ENCODE assay signal across 9 mouse cellular contexts in the genomic region with DNA sequence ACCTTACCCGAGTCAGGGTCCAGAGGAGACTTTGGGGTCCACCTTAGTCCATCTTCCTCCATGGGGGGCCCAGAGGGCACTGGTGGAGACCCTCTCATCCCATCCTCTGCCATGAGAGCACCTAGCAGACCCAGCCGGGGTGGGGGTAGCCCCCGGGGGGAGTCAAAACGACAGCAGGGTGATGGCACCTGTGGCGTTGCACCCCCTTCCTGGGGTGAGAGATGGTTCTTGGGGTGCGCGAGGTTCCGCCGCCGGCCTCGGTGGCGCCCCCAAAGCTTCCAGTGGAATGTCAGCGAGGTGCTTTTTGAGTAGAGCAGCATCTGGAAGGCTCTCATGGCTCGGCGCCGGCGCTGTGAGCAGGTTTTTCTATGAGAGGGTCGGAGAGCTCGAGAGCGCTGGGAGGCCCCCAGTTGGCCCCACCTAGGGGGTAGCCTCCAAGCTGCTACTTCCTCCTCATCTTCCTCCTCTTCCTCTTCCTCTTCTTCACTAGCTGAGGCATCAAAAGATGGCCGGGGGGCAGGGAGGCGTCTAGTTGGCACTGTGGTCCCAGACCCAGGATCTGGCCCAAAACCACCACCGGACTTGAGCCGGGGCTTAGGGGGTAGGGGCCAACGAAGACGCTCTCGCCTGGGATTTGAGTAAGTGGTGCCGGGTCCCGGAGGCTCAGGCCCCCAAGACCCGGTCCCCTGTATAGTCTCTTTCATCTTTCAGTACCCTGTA. TPM values are rescaled to one million over a fixed set of nuclear protein-coding genes. Genes with fewer than 3 reads are reported as not detected.
A peak's percentile ranks its signal among the peaks of the same experiment; 100 is the strongest.
DNase-seq lines count a peak whose midpoint lies in the region; ATAC-seq and TF ChIP-seq lines count a peak whose summit lies in the region.
"Had no signal": no experiment of that assay in that cellular context is flagged by ENCODE, and none has a peak within 500 bp of the region (broad histone marks: within the 10 kb centered on the region; RNA-seq: fewer than 3 reads in every experiment).

No protein-coding gene starts in this region.

- no peak for ATAC-seq in heart, embryonic 11.5 days (replicated peaks; ENCODE audit: insufficient number of reproducible peaks, low FRiP score, low TSS enrichment)
- no peak for ATAC-seq in forebrain, embryonic 14.5 days
- no peak for ATAC-seq in liver, embryonic 14.5 days (ENCODE audit: insufficient read depth)

- DNase-seq in heart, adult 2 months: no peak
- DNase-seq in forebrain, embryonic 14.5 days (ENCODE audit: low spot score): no peak
- no peak for DNase-seq in liver, embryonic 14.5 days (ENCODE audit: low read depth in 3 of 3, low spot score in 3 of 3)
- DNase-seq in urinary bladder, postnatal 10 days (ENCODE audit: low spot score): no peak
- no peak for DNase-seq in adrenal gland, postnatal 25 days
- DNase-seq in gastrocnemius, postnatal 25 days: no peak
- DNase-seq: right cerebral cortex, postnatal 14 days had no signal

- no peak for TF ChIP-seq EP300 in heart, adult 2 months (IDR thresholded peaks at IDR 0.05; ENCODE audit: insufficient read depth, low read depth, low read length)
- no peak for TF ChIP-seq EP300 in liver, embryonic 14.5 days (IDR thresholded peaks at IDR 0.05; ENCODE audit: low read depth)

- intact Hi-C loops in heart, adult 2 months (cut with DNase I): loop anchor here (5.0 kb wide), 1 partner anchor 98 kb away; the partner anchor contains the start of genes Trp53 and Wrap53

- H3K4me2 ChIP-seq in heart, embryonic 11.5 days: peak overlapping the region; percentile 96
- peak overlapping the region; percentile 97 for H3K4me2 ChIP-seq in forebrain, embryonic 14.5 days (ENCODE audit: low read length)
- peak overlapping the region; percentile 93 for H3K4me2 ChIP-seq in liver, embryonic 14.5 days (ENCODE audit: low read depth)

- 91% methylated on average over 30 of the region's 30 CpGs for WGBS in heart, embryonic 11.5 days (ENCODE audit: insufficient replicate concordance)
- WGBS in heart, adult 2 months: 87% methylated on average over 30 of the region's 30 CpGs
- 93% methylated on average over 30 of the region's 30 CpGs for WGBS in forebrain, embryonic 14.5 days
- WGBS in liver, embryonic 14.5 days (ENCODE audit: insufficient replicate concordance): 83% methylated on average over 30 of the region's 30 CpGs

- no peaks in the 10 kb centered on the region; the same call in 1 of the 2 replicates for H3K27me3 ChIP-seq in heart, embryonic 11.5 days (ENCODE audit: control insufficient read depth, insufficient read depth, low read length)
- H3K27me3 ChIP-seq in heart, adult 2 months (ENCODE audit: control insufficient read depth, insufficient read depth, low read length): no peaks in the 10 kb centered on the region
- no peaks in the 10 kb centered on the region for H3K27me3 ChIP-seq in E14TG2a.4 (ENCODE audit: insufficient read depth, low read length)
- H3K27me3 ChIP-seq in forebrain, embryonic 14.5 days (replicated peaks; ENCODE audit: control insufficient read depth, insufficient read depth, low read length): no peaks in the 10 kb centered on the region
- no peaks in the 10 kb centered on the region for H3K27me3 ChIP-seq in liver, embryonic 14.5 days (ENCODE audit: control insufficient read depth, insufficient read depth, low read length)

- H3K9me3 ChIP-seq in heart, embryonic 11.5 days (replicated peaks; ENCODE audit: control insufficient read depth, low read length): no peaks in the 10 kb centered on the region
- no peaks in the 10 kb centered on the region for H3K9me3 ChIP-seq in E14TG2a.4 (ENCODE audit: low read length)
- H3K9me3 ChIP-seq in forebrain, embryonic 14.5 days (replicated peaks; ENCODE audit: control insufficient read depth, low read length): no peaks in the 10 kb centered on the region
- no peaks in the 10 kb centered on the region for H3K9me3 ChIP-seq in liver, embryonic 14.5 days (ENCODE audit: control insufficient read depth, low read length)

- peak overlapping the region; percentile 84 for H3K9ac ChIP-seq in heart, embryonic 11.5 days (ENCODE audit: low read depth, low read length)
- no peak overlapping the region for H3K9ac ChIP-seq in heart, adult 2 months (ENCODE audit: low read depth, low read length)
- H3K9ac ChIP-seq in forebrain, embryonic 14.5 days (ENCODE audit: low read length): peak overlapping the region; percentile 79; the same call in 1 of the 2 replicates
- peak overlapping the region; percentile 80 for H3K9ac ChIP-seq in liver, embryonic 14.5 days (replicated peaks)

- H3K36me3 ChIP-seq in heart, embryonic 11.5 days (ENCODE audit: control insufficient read depth, insufficient read depth, low read length): peaks cover 21% of the 10 kb centered on the region
- H3K36me3 ChIP-seq in heart, adult 2 months (ENCODE audit: control insufficient read depth, insufficient read depth, low read length): no peaks in the 10 kb centered on the region
- peaks cover 68% of the 10 kb centered on the region for H3K36me3 ChIP-seq in E14TG2a.4 (ENCODE audit: insufficient read depth, low read length)
- H3K36me3 ChIP-seq in forebrain, embryonic 14.5 days (ENCODE audit: control insufficient read depth, insufficient read depth, low read length): peaks cover 47% of the 10 kb centered on the region
- H3K36me3 ChIP-seq in liver, embryonic 14.5 days (replicated peaks; ENCODE audit: control insufficient read depth, insufficient read depth, low read depth): peaks cover 22% of the 10 kb centered on the region

- peak overlapping the region; percentile 80 for H3K4me3 ChIP-seq in heart, embryonic 11.5 days (ENCODE audit: low read depth, low read length)
- H3K4me3 ChIP-seq in heart, adult 2 months: no peak overlapping the region
- H3K4me3 ChIP-seq in E14TG2a.4 (replicated peaks; ENCODE audit: low read length): peak overlapping the region; percentile 95
- H3K4me3 ChIP-seq in forebrain, embryonic 14.5 days (ENCODE audit: low read depth, low read length): peak overlapping the region; percentile 63
- peak overlapping the region in 1 of 2 experiments; percentile 82; a peak in 2 of 4 replicates for H3K4me3 ChIP-seq in liver, embryonic 14.5 days (ENCODE audit: insufficient read depth in 1 of 2, low read depth in 2 of 2, low read length in 2 of 2)

- no peak for TF ChIP-seq POLR2A in heart, adult 2 months (IDR thresholded peaks at IDR 0.05; ENCODE audit: insufficient read depth, low read depth, low read length)

- H3K79me2 ChIP-seq in heart, adult 2 months (replicated peaks; ENCODE audit: control insufficient read depth, insufficient read depth, low read length): no peaks in the 10 kb centered on the region

- peaks cover 17% of the 10 kb centered on the region for H3K4me1 ChIP-seq in heart, embryonic 11.5 days (ENCODE audit: control insufficient read depth, insufficient read depth, low read length)
- peaks cover 9% of the 10 kb centered on the region for H3K4me1 ChIP-seq in heart, adult 2 months (ENCODE audit: control insufficient read depth, insufficient read depth, low read length)
- peaks cover 85% of the 10 kb centered on the region for H3K4me1 ChIP-seq in E14TG2a.4 (replicated peaks; ENCODE audit: low read depth, low read length)
- peaks cover 15% of the 10 kb centered on the region for H3K4me1 ChIP-seq in forebrain, embryonic 14.5 days (ENCODE audit: control insufficient read depth, insufficient read depth, low read length)
- peaks cover 8 to 11% of the 10 kb centered on the region in 2 experiments; a peak in 3 of 4 replicates for H3K4me1 ChIP-seq in liver, embryonic 14.5 days (replicated peaks; ENCODE audit: control insufficient read depth in 2 of 2, insufficient read depth in 2 of 2, low read length in 1 of 2)

- no peak for TF ChIP-seq CTCF in heart, adult 2 months (IDR thresholded peaks at IDR 0.05)
- no peak for TF ChIP-seq CTCF in E14TG2a.4 (conservative IDR thresholded peaks at IDR 0.05; ENCODE audit: low read length)
- TF ChIP-seq CTCF in liver, embryonic 14.5 days (IDR thresholded peaks at IDR 0.05; ENCODE audit: low read depth): 0 out of 2 replicates have a peak, but pooled peaks have one; percentile 3

- H3K27ac ChIP-seq in heart, embryonic 11.5 days (ENCODE audit: low read depth, low read length): no peak overlapping the region
- H3K27ac ChIP-seq in heart, adult 2 months: no peak overlapping the region
- H3K27ac ChIP-seq in forebrain, embryonic 14.5 days (ENCODE audit: low read depth, low read length): no peak overlapping the region
- no peak overlapping the region for H3K27ac ChIP-seq in liver, embryonic 14.5 days

RNA-seq across cellular contexts. Expression of gene Senp3, which starts 1.6 kb away (rescaled TPM):
- 70.2 and 81.4 TPM in 2 replicates for polyA plus RNA-seq in heart, embryonic 11.5 days (2014; fragmentation: Nextera tagmentation; extraction: Ambion mirVana)
- total RNA-seq in heart, adult 2 months (2021): 10 to 100 TPM; 31.1 to 33.2 TPM
- 35.1 and 51.8 TPM in 2 replicates for polyA plus RNA-seq in heart, adult 2 months (2012; rRNA removed)
- polyA plus RNA-seq in forebrain, embryonic 14.5 days (2014; fragmentation: Nextera tagmentation; extraction: Ambion mirVana): 81.8 and 88.2 TPM in 2 replicates
- polyA plus RNA-seq in liver, embryonic 14.5 days (2012; rRNA removed): 37.0 and 45.8 TPM in 2 replicates
- 21.0 and 24.5 TPM in 2 replicates for polyA plus RNA-seq in liver, embryonic 14.5 days (2014; fragmentation: Nextera tagmentation; extraction: Ambion mirVana)
- total RNA-seq in adrenal gland, postnatal 25 days (2021): 91.6 and 91.8 TPM in 2 replicates
- 10 to 100 TPM; 19.1 to 23.5 TPM for total RNA-seq in gastrocnemius, postnatal 25 days (2021)

RNA-seq across cellular contexts. Expression of gene Tnfsf13, which starts 5.3 kb away (rescaled TPM):
- polyA plus RNA-seq in heart, embryonic 11.5 days (2014; fragmentation: Nextera tagmentation; extraction: Ambion mirVana): 0.24 TPM in 1 of 2 replicates, not detected in the other
- total RNA-seq in heart, adult 2 months (2021): 1 to 10 TPM; 1.4 to 3.2 TPM
- polyA plus RNA-seq in heart, adult 2 months (2012; rRNA removed): 2.9 and 4.0 TPM in 2 replicates
- 0.53 TPM in 1 of 2 replicates, not detected in the other for polyA plus RNA-seq in forebrain, embryonic 14.5 days (2014; fragmentation: Nextera tagmentation; extraction: Ambion mirVana)
- 0.21 and 0.26 TPM in 2 replicates for polyA plus RNA-seq in liver, embryonic 14.5 days (2012; rRNA removed)
- 0.20 TPM in 1 of 2 replicates, not detected in the other for polyA plus RNA-seq in liver, embryonic 14.5 days (2014; fragmentation: Nextera tagmentation; extraction: Ambion mirVana)
- 3.8 and 4.1 TPM in 2 replicates for total RNA-seq in adrenal gland, postnatal 25 days (2021)
- 1 to 10 TPM in 1 of 2 experiments, under 1 TPM in 1; 0.67 to 1.5 TPM for total RNA-seq in gastrocnemius, postnatal 25 days (2021)

RNA-seq across cellular contexts. Expression of gene Eif4a1, which starts 8.1 kb away (rescaled TPM):
- polyA plus RNA-seq in heart, embryonic 11.5 days (2014; fragmentation: Nextera tagmentation; extraction: Ambion mirVana): 530 and 592 TPM in 2 replicates
- 100 to 1,000 TPM; 173 to 198 TPM for total RNA-seq in heart, adult 2 months (2021)
- 147 and 250 TPM in 2 replicates for polyA plus RNA-seq in heart, adult 2 months (2012; rRNA removed)
- polyA plus RNA-seq in forebrain, embryonic 14.5 days (2014; fragmentation: Nextera tagmentation; extraction: Ambion mirVana): 1,177 and 1,222 TPM in 2 replicates
- 312 and 420 TPM in 2 replicates for polyA plus RNA-seq in liver, embryonic 14.5 days (2012; rRNA removed)
- polyA plus RNA-seq in liver, embryonic 14.5 days (2014; fragmentation: Nextera tagmentation; extraction: Ambion mirVana): 316 TPM in 2 replicates
- total RNA-seq in adrenal gland, postnatal 25 days (2021): 624 and 654 TPM in 2 replicates
- total RNA-seq in gastrocnemius, postnatal 25 days (2021): 100 to 1,000 TPM in 1 of 2 experiments, 10 to 100 TPM in 1; 99.8 to 102 TPM

RNA-seq across cellular contexts. Expression of gene Cd68, which starts 14.3 kb away (rescaled TPM):
- polyA plus RNA-seq in heart, embryonic 11.5 days (2014; fragmentation: Nextera tagmentation; extraction: Ambion mirVana): 4.2 and 4.7 TPM in 2 replicates
- 1 to 10 TPM; 7.4 to 7.6 TPM for total RNA-seq in heart, adult 2 months (2021)
- polyA plus RNA-seq in heart, adult 2 months (2012; rRNA removed): 7.0 and 14.8 TPM in 2 replicates
- 8.2 and 9.6 TPM in 2 replicates for polyA plus RNA-seq in forebrain, embryonic 14.5 days (2014; fragmentation: Nextera tagmentation; extraction: Ambion mirVana)
- polyA plus RNA-seq in liver, embryonic 14.5 days (2012; rRNA removed): 9.4 and 12.3 TPM in 2 replicates
- polyA plus RNA-seq in liver, embryonic 14.5 days (2014; fragmentation: Nextera tagmentation; extraction: Ambion mirVana): 17.7 and 18.9 TPM in 2 replicates
- total RNA-seq in adrenal gland, postnatal 25 days (2021): 14.2 and 22.6 TPM in 2 replicates
- total RNA-seq in gastrocnemius, postnatal 25 days (2021): 1 to 10 TPM; 1.3 to 9.1 TPM

RNA-seq across cellular contexts. Expression of gene Tnfsf12, which starts 15.4 kb away (rescaled TPM):
- polyA plus RNA-seq in heart, embryonic 11.5 days (2014; fragmentation: Nextera tagmentation; extraction: Ambion mirVana): 4.4 TPM in 2 replicates
- total RNA-seq in heart, adult 2 months (2021): 10 to 100 TPM; 18.4 to 21.9 TPM
- 29.2 and 32.0 TPM in 2 replicates for polyA plus RNA-seq in heart, adult 2 months (2012; rRNA removed)
- polyA plus RNA-seq in forebrain, embryonic 14.5 days (2014; fragmentation: Nextera tagmentation; extraction: Ambion mirVana): 2.2 and 2.7 TPM in 2 replicates
- polyA plus RNA-seq in liver, embryonic 14.5 days (2012; rRNA removed): 3.7 and 4.3 TPM in 2 replicates
- polyA plus RNA-seq in liver, embryonic 14.5 days (2014; fragmentation: Nextera tagmentation; extraction: Ambion mirVana): 2.6 and 3.1 TPM in 2 replicates
- total RNA-seq in adrenal gland, postnatal 25 days (2021): 16.6 and 25.6 TPM in 2 replicates
- 10 to 100 TPM in 1 of 2 experiments, 1 to 10 TPM in 1; 8.3 to 11.6 TPM for total RNA-seq in gastrocnemius, postnatal 25 days (2021)
